Mouse (Mus musculus) cerebellum, adult 8-10 months (tissue): ENCODE data around the gene Homez.

Experiments
- DNase-seq: peaks from one replicate; pipeline ENCODE4 v3.0.0; 2022

The Homez gene

GRCm38 (mm10) chr14:54870861-54871260 lies at the start of gene Homez:
TSS of gene Homez (minus strand) at chr14:54870961.
- DNase-seq: no peak

GRCm38 (mm10) chr14:54920076-54920685 lies 49.4 kb upstream of the Homez start:
- no peak for DNase-seq

- DNase-seq: peak; percentile 38
Measured at GRCm38 (mm10) chr14:54913343-54913742, 42.6 kb upstream of the Homez start.

GRCm38 (mm10) chr14:54912886-54913285 lies 42.1 kb upstream of the Homez start, which contains the start of gene Slc22a17:
TSS of gene Slc22a17 (minus strand) at chr14:54913132.
- DNase-seq: peak; percentile 74

GRCm38 (mm10) chr14:54912109-54912850 lies 41.5 kb upstream of the Homez start:
- peak; percentile 43 for DNase-seq

- DNase-seq: no peak
Measured at GRCm38 (mm10) chr14:54908682-54909081, 37.9 kb upstream of the Homez start.

GRCm38 (mm10) chr14:54903641-54904040 lies 32.9 kb upstream of the Homez start:
- no peak for DNase-seq

- peak; percentile 68 for DNase-seq
Measured at GRCm38 (mm10) chr14:54900383-54900782, 29.6 kb upstream of the Homez start.

- DNase-seq: no peak
Measured at GRCm38 (mm10) chr14:54897445-54897844, 26.7 kb upstream of the Homez start.

GRCm38 (mm10) chr14:54894296-54895151 lies 23.8 kb upstream of the Homez start:
- DNase-seq: no peak

- DNase-seq: peak; percentile 98
Measured at GRCm38 (mm10) chr14:54893651-54894181, 23.0 kb upstream of the Homez start.

GRCm38 (mm10) chr14:54892200-54892599 lies 21.4 kb upstream of the Homez start, which contains the start of gene Pabpn1:
TSS of gene Pabpn1 (plus strand) at chr14:54892500.
- no peak for DNase-seq

- no peak for DNase-seq
Measured at GRCm38 (mm10) chr14:54885309-54885708, 14.5 kb upstream of the Homez start.

- no peak for DNase-seq
Measured at GRCm38 (mm10) chr14:54884022-54884712, 13.4 kb upstream of the Homez start.

GRCm38 (mm10) chr14:54883154-54884021 lies 12.6 kb upstream of the Homez start, which contains the start of the genes Bcl2l2 and Gm20521:
TSS of gene Bcl2l2 (plus strand) at chr14:54883377.
TSS of gene Gm20521 (plus strand) at chr14:54883441.
- peak; percentile 76 for DNase-seq

- peak; percentile 73 for DNase-seq
Measured at GRCm38 (mm10) chr14:54877048-54877715, 6.4 kb upstream of the Homez start, which contains the start of gene Ppp1r3e. TSS of gene Ppp1r3e (minus strand) at chr14:54877550.

- peak; percentile 92 for DNase-seq
Measured at GRCm38 (mm10) chr14:54876539-54877047, 5.8 kb upstream of the Homez start.

GRCm38 (mm10) chr14:54875844-54876538 lies 5.2 kb upstream of the Homez start:
- no peak for DNase-seq

GRCm38 (mm10) chr14:54874165-54874564 lies 3.4 kb upstream of the Homez start:
- no peak for DNase-seq

- no peak for DNase-seq
Measured at GRCm38 (mm10) chr14:54868026-54868425, 2.7 kb downstream of the Homez start.
